Mouse (Mus musculus): Measurements from ENCODE around the gene Irf9. TPM values are rescaled to one million over a fixed set of nuclear protein-coding genes. Genes with fewer than 3 reads are reported as not detected.

The Irf9 gene
- polyA plus RNA-seq, 1 experiment from 2014 or later: 11.6 TPM

- Histone ChIP-seq H3K36me3 (peaks cover 59% of the 10 kb centered on the region), H3K27ac (no peak overlapping the region), H3K9ac (no peak overlapping the region), H3K4me3 (replicated peaks) (no peak overlapping the region), H3K4me1 (no peaks in the 10 kb centered on the region), H3K4me2 (no peak overlapping the region), H3K9me3 (no peaks in the 10 kb centered on the region), H3K27me3 (replicated peaks) (no peaks in the 10 kb centered on the region)
- WGBS: 68% methylated on average over 3 of the region's 3 CpGs
- no peak for ATAC-seq (ENCODE audit: insufficient read depth, low FRiP score, low read depth)
Measured at GRCm38 (mm10) chr14:55567496-55567895, 35.9 kb upstream of the Irf9 start.

DNA sequence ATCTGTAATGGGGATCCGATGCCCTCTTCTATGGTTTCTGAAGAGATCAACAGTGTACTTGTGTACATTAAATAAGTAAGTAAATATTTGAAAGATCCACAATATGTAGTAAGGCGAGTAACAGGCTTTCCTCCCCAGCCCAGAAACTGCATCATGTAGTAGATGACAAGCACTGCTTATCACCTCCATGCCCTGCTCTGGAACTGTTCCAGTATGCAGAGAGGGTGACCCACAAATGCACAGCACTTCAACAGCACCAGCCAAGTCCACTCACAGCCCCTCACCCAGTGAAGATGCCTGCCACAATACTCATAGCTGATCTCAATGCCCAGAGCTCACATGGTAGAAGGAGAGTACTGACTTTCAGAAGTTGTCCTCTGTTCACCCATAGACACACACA lies 32.8 kb upstream of the Irf9 start:
- 73% methylated on average over 2 of the region's 2 CpGs for WGBS
- H3K4me1 ChIP-seq: no peaks in the 10 kb centered on the region
- H3K9ac ChIP-seq: no peak overlapping the region
- H3K36me3 ChIP-seq: peaks cover 38% of the 10 kb centered on the region
- no peak overlapping the region for H3K4me3 ChIP-seq (replicated peaks)
- no peaks in the 10 kb centered on the region for H3K27me3 ChIP-seq (replicated peaks)
- H3K4me2 ChIP-seq: no peak overlapping the region
- ATAC-seq (ENCODE audit: insufficient read depth, low FRiP score, low read depth): no peak
- no peak overlapping the region for H3K27ac ChIP-seq
- no peaks in the 10 kb centered on the region for H3K9me3 ChIP-seq

- H3K27me3 ChIP-seq (replicated peaks): no peaks in the 10 kb centered on the region
- H3K36me3 ChIP-seq: peaks cover 28% of the 10 kb centered on the region
- no peak overlapping the region for H3K9ac ChIP-seq
- H3K4me3 ChIP-seq (replicated peaks): no peak overlapping the region
- no peak overlapping the region for H3K4me2 ChIP-seq
- no peaks in the 10 kb centered on the region for H3K4me1 ChIP-seq
- no peaks in the 10 kb centered on the region for H3K9me3 ChIP-seq
- ATAC-seq (ENCODE audit: insufficient read depth, low FRiP score, low read depth): no peak
- H3K27ac ChIP-seq: no peak overlapping the region
Measured at GRCm38 (mm10) chr14:55571760-55572159, 31.6 kb upstream of the Irf9 start.

DNA sequence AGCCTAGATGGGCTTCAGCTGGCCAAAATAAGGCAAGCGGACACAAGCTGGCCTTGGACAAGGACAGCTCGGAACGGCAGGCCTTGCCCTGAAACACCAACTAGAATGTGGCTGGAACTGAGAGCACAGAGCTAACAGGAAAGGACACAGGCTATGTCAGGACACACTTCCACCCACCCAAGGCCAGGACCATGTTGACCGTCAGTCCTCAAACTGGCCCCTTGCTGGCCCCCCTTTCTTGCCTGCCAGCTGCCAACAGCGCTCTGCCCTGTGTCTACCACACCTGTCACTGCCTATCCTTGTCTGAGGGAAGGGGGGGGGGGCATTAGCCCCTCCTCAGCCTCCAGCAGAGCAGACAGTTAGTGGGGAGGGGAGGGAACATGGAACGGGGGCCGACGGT lies 28.1 kb upstream of the Irf9 start, which contains the start of gene Fitm1:
Gene Fitm1 (plus strand): TSS at position 316 of the 400 bp plus-strand sequence.
- 71% methylated on average over 8 of the region's 8 CpGs for WGBS
- H3K27ac ChIP-seq: no peak within 1 kb of the TSS; the same call in 1 of the 2 replicates
- no peak within 1 kb of the TSS for H3K4me2 ChIP-seq
- no peak within 1 kb of the TSS for H3K4me3 ChIP-seq (replicated peaks)
- no peak for ATAC-seq (ENCODE audit: insufficient read depth, low FRiP score, low read depth)
- no peaks in the 10 kb centered on the region for H3K27me3 ChIP-seq (replicated peaks)
- peaks cover 14% of the 10 kb centered on the region for H3K4me1 ChIP-seq
- no peaks in the 10 kb centered on the region for H3K9me3 ChIP-seq
- H3K9ac ChIP-seq: no peak within 1 kb of the TSS
- peaks cover under 1% of the 10 kb centered on the region; the same call in 1 of the 2 replicates for H3K36me3 ChIP-seq

GRCm38 (mm10) chr14:55575711-55576110 lies 27.7 kb upstream of the Irf9 start:
- ATAC-seq (ENCODE audit: insufficient read depth, low FRiP score, low read depth): no peak
- Histone ChIP-seq H3K27me3 (replicated peaks) (no peaks in the 10 kb centered on the region), H3K4me3 (replicated peaks) (no peak overlapping the region), H3K4me2 (no peak overlapping the region), H3K4me1 (peaks cover 14% of the 10 kb centered on the region), H3K9ac (no peak overlapping the region), H3K36me3 (peaks cover 5% of the 10 kb centered on the region; the same call in 1 of the 2 replicates), H3K27ac (no peak overlapping the region; the same call in 1 of the 2 replicates), H3K9me3 (no peaks in the 10 kb centered on the region)
- 74% methylated on average over 13 of the region's 13 CpGs for WGBS

DNA sequence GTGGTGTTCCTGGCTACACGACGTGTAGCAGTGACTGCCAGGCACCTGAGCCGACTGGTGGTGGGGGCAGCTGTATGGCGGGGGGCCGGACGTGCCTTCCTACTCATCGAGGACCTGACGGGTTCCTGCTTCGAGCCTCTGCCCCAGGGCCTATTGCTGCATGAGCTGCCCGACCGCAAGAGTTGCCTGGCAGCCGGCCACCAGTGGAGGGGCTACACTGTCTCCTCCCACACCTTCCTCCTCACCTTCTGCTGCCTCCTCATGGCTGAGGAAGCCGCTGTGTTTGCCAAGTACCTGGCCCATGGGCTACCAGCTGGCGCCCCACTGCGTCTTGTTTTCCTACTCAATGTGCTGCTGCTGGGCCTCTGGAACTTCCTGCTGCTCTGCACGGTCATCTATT lies 27.0 kb upstream of the Irf9 start:
- no peaks in the 10 kb centered on the region for H3K9me3 ChIP-seq
- peaks cover 10% of the 10 kb centered on the region; the same call in 1 of the 2 replicates for H3K36me3 ChIP-seq
- ATAC-seq (ENCODE audit: insufficient read depth, low FRiP score, low read depth): no peak
- H3K27me3 ChIP-seq (replicated peaks): no peaks in the 10 kb centered on the region
- 72% methylated on average over 16 of the region's 16 CpGs for WGBS
- no peak overlapping the region for H3K4me2 ChIP-seq
- H3K27ac ChIP-seq: no peak overlapping the region
- H3K4me3 ChIP-seq (replicated peaks): no peak overlapping the region
- peaks cover 14% of the 10 kb centered on the region for H3K4me1 ChIP-seq
- no peak overlapping the region for H3K9ac ChIP-seq

DNA sequence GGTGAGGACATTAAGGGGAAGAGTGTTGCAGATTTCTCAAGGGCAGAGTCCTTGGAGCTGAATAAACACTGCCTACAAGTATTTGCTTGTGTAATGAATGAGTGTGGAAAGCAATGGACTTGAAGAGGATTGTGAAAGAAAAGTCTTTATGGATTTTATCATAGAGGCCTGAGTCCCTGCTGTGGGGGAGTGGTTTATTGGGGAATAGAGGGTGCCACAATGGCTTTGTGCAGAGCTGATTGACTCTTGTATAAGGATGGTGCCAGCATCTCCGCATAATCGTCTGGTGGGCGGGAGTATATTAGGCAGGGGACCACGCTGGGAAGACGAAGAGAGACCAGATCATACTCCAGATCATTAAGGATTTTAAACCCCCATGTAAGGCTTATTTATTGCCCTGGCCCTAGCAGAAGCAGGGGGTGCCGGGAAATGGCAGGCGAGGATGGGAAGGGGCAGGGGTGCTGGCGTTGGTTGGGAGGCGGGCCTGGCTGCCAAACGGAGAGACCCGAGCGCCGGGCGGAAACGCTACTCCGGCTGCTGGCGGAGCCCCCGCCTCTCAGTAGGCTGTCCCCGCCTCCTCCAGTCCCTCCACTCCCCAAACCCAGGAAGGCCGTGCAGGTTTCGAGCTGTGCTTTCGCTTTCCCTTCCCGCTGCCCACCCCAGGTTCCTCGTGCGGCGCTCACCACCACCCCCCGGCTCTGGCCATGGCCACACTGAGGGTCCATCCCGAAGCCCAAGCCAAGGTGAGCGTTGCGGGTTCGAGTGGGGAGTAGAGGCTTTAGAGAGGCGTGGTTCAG lies 25.3 kb upstream of the Irf9 start, which contains the start of gene Psme1:
Gene Psme1 (plus strand): TSS at position 253 of the 797 bp plus-strand sequence.
- peak within 1 kb of the TSS; percentile 76 for H3K4me2 ChIP-seq
- peak within 1 kb of the TSS; percentile 92 for H3K9ac ChIP-seq
- H3K36me3 ChIP-seq: peaks cover 13% of the 10 kb centered on the region; the same call in 1 of the 2 replicates
- H3K4me3 ChIP-seq (replicated peaks): peak within 1 kb of the TSS; percentile 87
- H3K27ac ChIP-seq: peak within 1 kb of the TSS; percentile 89
- under 1% methylated on average over 31 of the region's 32 CpGs for WGBS
- H3K9me3 ChIP-seq: no peaks in the 10 kb centered on the region
- no peaks in the 10 kb centered on the region for H3K27me3 ChIP-seq (replicated peaks)
- peak; percentile 87 for ATAC-seq (ENCODE audit: insufficient read depth, low FRiP score, low read depth)
- H3K4me1 ChIP-seq: peaks cover 14% of the 10 kb centered on the region

DNA sequence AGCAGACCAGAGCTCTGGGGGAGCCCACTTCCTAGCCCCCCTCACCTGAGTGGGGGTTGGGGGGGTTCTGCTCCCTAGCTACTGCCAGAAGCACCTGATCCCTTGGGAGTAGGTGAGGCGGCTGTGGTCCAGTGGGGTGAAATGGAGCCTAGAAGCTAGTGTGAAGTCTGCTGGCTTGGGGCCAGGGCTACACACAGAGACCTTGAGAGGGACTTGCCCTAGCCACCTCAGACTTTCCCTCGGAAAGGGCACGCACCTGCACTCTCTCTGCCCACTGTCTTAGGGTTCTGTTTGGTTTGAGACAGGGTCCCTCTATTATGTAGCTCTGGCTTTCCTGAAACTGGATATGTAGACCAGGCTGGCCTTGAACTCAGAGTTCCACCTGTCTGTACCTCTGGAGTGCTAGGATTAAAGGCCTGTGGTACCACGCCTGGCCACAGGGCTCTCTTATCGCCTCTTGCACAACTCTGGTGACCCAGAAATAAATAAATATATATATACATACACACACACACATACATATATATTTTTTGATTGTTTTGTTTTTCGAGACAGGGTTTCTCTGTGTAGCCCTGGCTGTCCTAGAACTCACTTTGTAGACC lies 24.6 kb upstream of the Irf9 start:
- H3K4me3 ChIP-seq (replicated peaks): peak overlapping the region; percentile 87
- peak overlapping the region; percentile 76 for H3K4me2 ChIP-seq
- peaks cover 14% of the 10 kb centered on the region for H3K4me1 ChIP-seq
- peak overlapping the region; percentile 92 for H3K9ac ChIP-seq
- WGBS: 26% methylated on average over 6 of the region's 6 CpGs
- peak; percentile 29; the same call in 1 of the 2 replicates for ATAC-seq (ENCODE audit: insufficient read depth, low FRiP score, low read depth)
- no peaks in the 10 kb centered on the region for H3K27me3 ChIP-seq (replicated peaks)
- peak overlapping the region; percentile 89 for H3K27ac ChIP-seq
- H3K36me3 ChIP-seq: peaks cover 13% of the 10 kb centered on the region; the same call in 1 of the 2 replicates
- H3K9me3 ChIP-seq: no peaks in the 10 kb centered on the region

DNA sequence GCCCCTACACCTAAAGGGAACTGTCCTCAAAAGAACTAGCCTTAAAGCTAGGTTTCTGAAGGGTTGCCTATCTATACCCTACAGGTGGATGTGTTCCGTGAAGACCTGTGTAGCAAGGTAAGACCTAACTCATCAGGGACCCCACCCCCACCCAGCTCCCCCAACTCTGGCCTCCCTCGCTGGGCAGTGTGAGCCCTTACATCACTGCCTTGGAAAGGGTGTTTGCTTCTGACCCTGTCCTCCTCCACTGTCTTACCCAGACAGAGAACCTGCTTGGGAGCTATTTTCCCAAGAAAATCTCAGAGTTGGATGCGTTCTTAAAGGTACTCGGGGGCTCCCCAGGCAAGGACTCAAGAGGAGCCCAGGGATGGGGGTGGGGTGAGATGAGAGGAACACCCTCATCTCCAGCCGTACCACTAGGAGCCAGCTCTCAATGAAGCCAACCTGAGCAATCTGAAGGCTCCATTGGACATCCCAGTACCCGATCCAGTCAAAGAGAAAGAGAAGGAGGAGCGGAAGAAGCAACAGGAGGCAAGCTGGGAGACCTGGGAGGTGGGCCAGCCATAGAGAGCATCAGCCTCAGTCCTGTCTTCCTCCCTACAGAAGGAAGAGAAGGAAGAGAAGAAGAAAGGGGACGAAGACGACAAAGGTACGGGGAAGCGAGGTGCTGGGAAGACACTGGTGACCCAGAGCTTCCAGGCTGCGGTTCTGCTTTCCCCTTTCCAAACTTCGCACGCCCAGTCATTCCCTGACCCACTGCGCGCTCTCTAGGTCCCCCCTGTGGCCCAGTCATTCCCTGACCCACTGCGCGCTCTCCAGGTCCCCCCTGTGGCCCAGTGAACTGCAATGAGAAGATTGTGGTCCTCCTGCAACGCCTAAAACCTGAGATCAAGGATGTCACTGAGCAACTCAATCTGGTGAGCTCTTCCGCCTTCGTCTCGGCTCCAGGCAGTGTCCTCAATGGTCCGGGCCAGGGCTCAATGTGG lies 23.6 kb upstream of the Irf9 start:
- no peak for ATAC-seq (ENCODE audit: insufficient read depth, low FRiP score, low read depth)
- H3K4me3 ChIP-seq (replicated peaks): no peak overlapping the region
- H3K27me3 ChIP-seq (replicated peaks): no peaks in the 10 kb centered on the region
- H3K4me2 ChIP-seq: no peak overlapping the region
- no peak overlapping the region for H3K9ac ChIP-seq
- no peak overlapping the region for H3K27ac ChIP-seq
- no peaks in the 10 kb centered on the region for H3K9me3 ChIP-seq
- WGBS: 89% methylated on average over 23 of the region's 23 CpGs
- peaks cover 17% of the 10 kb centered on the region for H3K4me1 ChIP-seq
- peaks cover 13% of the 10 kb centered on the region; the same call in 1 of the 2 replicates for H3K36me3 ChIP-seq

DNA sequence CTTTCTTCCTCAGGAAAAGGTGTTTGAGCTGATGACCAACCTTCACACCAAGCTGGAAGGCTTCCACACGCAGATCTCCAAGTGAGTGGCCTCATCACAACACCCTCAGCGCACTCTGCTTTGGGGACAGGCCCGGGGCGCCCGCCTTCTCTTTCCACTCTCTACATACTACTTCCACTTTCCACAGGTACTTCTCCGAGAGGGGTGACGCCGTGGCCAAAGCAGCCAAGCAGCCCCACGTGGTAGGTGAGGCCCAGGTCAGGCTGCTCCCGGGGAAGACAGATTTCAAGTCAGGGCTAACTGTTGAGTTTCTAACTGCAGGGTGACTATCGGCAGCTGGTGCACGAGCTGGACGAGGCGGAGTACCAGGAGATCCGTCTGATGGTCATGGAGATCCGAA lies 22.6 kb upstream of the Irf9 start:
- 95% methylated on average over 16 of the region's 16 CpGs for WGBS
- Histone ChIP-seq H3K4me3 (replicated peaks) (no peak overlapping the region), H3K9me3 (no peaks in the 10 kb centered on the region), H3K9ac (no peak overlapping the region), H3K27ac (no peak overlapping the region), H3K27me3 (replicated peaks) (no peaks in the 10 kb centered on the region), H3K36me3 (peaks cover 13% of the 10 kb centered on the region; the same call in 1 of the 2 replicates), H3K4me2 (no peak overlapping the region), H3K4me1 (peaks cover 23% of the 10 kb centered on the region)
- no peak for ATAC-seq (ENCODE audit: insufficient read depth, low FRiP score, low read depth)

GRCm38 (mm10) chr14:55581981-55582681 lies 21.2 kb upstream of the Irf9 start:
- Histone ChIP-seq H3K9me3 (no peaks in the 10 kb centered on the region), H3K27me3 (replicated peaks) (no peaks in the 10 kb centered on the region), H3K27ac (no peak overlapping the region), H3K4me3 (replicated peaks) (no peak overlapping the region), H3K9ac (no peak overlapping the region), H3K36me3 (peaks cover 13% of the 10 kb centered on the region; the same call in 1 of the 2 replicates), H3K4me2 (no peak overlapping the region), H3K4me1 (peaks cover 23% of the 10 kb centered on the region)
- no peak for ATAC-seq (ENCODE audit: insufficient read depth, low FRiP score, low read depth)
- WGBS: 76% methylated on average over 9 of the region's 9 CpGs
